Mouse (Mus musculus): ENCODE measurements around the gene Serinc5. TPM values are rescaled to one million over a fixed set of nuclear protein-coding genes. Genes with fewer than 3 reads are reported as not detected.
A peak's percentile ranks its signal among the peaks of the same experiment; 100 is the strongest.

The Serinc5 gene
- total RNA-seq (2021): 10 to 100 TPM; 42.0 to 63.8 TPM
- long read RNA-seq, experiment 1, full-length matches to known transcripts: 23 of 34 reads
- long read RNA-seq, experiment 1, partial matches to known transcripts: 4 of 34 reads
- long read RNA-seq, experiment 1, other reads (novel, unspliced or antisense): 7 of 34 reads
- long read RNA-seq, experiment 2, full-length matches to known transcripts: 18 of 52 reads
- long read RNA-seq, experiment 2, partial matches to known transcripts: 6 of 52 reads
- long read RNA-seq, experiment 2, other reads (novel, unspliced or antisense): 28 of 52 reads

DNA sequence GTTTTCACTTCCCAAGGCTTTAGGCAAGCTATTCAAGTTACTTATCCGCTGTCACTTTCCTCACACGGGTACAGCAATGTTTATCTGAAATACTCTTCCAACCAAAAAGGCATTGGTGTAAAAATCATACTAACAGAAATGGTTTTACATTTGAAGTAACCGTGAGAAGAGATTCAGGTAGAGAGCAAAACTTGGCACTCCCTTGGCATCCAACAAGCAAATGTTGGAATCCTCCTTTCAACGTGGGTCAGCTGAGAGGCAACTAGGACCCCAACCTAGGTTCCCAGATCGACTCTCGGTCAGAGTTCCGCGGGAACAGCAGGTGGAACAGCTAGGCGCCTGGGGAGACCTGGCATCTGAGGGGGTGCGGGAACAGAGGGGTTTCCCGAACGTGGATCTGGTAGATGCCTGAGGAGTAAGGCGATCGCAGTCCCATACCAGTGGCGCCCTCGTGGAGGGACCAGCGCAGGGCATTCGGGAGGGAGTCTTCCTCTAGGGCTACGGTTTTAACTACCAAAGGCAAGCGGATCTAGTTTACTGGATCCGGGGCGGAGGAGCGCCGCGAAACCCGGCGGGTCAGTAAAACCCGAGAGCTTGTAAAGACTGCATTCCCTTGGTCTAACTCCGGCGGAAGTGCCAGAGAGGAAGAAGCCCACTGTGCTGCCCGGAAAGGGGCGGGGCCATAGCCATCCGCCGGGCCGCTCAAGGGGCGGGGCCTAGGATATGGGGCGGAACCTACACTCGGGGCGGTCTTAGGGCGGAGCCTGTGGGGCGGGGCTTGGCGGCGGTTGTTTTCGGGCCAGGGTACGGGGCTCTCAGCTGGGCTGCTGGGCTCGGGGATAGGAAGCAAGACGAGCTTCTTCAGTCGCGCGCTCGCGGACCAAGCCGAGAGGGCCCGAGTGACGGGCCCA, at the start of gene Serinc5:
Gene Serinc5 (plus strand): TSS at position 781 of the 911 bp plus-strand sequence.
- peak; percentile 99 for DNase-seq (ENCODE audit: low spot score in 2 of 2)

GRCm38 (mm10) chr13:92576072-92576471, 34.8 kb upstream of the Serinc5 start, which contains the start of gene Spz1:
Spz1 (minus strand) TSS chr13:92576172.
- DNase-seq (ENCODE audit: low spot score in 2 of 2): no peak

DNA sequence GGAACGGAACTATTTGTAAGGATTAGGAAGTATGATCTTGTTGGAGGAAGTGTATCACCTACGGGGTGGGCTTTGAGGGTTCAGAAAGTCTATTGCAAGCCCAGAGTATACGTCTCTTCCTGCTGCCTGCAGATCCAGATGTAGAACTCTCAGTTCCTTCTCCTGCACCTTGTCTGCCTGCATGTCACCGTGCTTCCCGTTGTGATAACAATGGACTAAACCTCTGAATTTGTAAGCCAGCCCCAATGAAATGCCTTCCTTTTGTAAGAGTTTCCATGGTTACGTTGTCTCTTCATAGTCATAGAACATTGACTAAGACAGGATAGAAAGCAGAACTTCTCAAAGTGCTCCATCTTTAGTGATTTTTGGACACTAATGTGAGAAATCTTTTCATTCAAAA, 34.2 kb upstream of the Serinc5 start:
- no peak for DNase-seq (ENCODE audit: low spot score in 2 of 2)

DNA sequence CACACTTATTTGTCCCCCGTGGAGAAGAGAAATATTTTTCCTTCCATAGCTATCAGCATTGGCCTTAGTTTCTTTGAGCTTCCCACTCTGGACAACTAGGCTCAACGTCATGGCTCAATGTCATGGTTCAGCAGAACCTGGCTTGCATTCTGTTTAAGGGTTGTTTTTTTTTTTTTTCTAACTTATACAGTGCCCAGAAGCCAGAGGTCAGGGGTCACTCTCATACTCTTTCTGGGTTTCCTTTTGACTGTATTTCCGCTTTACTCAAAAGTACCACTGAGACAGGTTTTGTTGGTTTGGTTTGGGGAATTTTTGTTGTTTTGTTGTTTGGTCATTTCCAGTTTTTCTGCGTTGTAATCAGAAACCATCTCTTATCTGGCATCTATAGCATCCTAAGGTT, 32.7 kb upstream of the Serinc5 start:
- no peak for DNase-seq (ENCODE audit: low spot score in 2 of 2)

- peak; percentile 61 to 66 for DNase-seq (ENCODE audit: low spot score in 2 of 2)
Measured at GRCm38 (mm10) chr13:92580220-92581043, 30.5 kb upstream of the Serinc5 start.

GRCm38 (mm10) chr13:92584094-92584717, 26.7 kb upstream of the Serinc5 start:
- DNase-seq (ENCODE audit: low spot score in 2 of 2): no peak

DNA sequence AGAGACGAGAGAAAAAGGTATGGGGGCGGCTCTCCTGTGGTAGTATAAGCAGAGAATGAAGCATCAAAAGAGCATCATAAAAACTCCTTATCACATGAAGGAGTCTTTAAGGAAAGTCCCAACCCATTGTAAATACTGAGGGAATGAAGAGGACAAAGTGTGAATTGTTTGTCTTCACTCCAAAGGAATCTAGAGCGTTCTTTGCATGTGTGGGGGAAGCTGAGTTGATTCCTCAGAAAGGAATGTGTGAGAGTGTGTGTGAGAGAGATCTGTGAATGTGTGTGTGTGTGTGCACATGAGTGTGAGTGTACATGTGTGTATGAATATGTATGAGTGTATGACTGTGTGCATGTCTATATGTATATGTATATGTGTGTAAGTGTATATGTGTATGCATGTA, 22.2 kb upstream of the Serinc5 start:
- no peak for DNase-seq (ENCODE audit: low spot score in 2 of 2)

GRCm38 (mm10) chr13:92589255-92589654, 21.6 kb upstream of the Serinc5 start:
- no peak for DNase-seq (ENCODE audit: low spot score in 2 of 2)

GRCm38 (mm10) chr13:92591225-92591624, 19.7 kb upstream of the Serinc5 start:
- DNase-seq (ENCODE audit: low spot score in 2 of 2): no peak

GRCm38 (mm10) chr13:92592268-92592785, 18.6 kb upstream of the Serinc5 start:
- no peak for DNase-seq (ENCODE audit: low spot score in 2 of 2)

DNA sequence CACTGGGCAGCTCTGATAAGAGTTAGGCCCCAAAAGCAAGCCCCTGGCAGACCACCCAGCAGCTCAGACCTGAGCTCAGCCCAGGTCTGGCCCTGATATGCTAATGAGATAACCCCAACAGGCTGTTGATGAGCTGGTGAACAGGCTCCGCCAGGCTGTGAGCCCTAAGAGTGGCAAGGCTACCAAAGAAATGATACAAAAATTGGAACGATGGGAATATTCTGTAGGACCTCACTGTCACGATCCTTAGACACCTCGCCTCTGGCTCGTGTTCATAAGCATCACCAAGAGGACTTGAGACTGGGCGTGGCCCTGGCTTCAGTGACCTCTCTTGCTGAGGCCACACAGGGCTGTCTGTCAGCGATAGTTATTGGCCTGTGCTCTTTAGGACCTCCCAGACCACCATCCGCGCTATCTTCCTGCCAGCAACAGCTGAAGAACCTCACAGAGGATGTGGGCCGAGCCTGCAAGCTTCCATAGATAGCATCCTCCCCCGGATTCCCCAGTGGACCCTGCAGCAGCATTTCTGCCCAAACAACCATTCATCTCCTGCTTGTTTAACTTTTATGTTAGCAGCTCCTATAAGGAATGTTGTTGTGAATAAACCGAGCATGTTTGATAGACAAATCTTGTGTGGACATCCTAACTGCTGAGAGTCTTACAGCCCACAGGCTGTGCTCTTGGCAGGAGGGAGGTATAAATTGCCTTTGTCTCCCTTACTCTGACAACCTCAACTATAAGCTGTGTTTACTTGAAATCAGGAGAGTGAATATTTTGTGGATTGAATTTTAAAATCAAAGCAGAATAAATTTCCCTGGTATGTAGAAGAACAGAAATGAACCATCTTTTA, 17.9 kb upstream of the Serinc5 start:
- no peak for DNase-seq (ENCODE audit: low spot score in 2 of 2)

GRCm38 (mm10) chr13:92593731-92594396, 17.0 kb upstream of the Serinc5 start:
- DNase-seq (ENCODE audit: low spot score in 2 of 2): no peak

DNA sequence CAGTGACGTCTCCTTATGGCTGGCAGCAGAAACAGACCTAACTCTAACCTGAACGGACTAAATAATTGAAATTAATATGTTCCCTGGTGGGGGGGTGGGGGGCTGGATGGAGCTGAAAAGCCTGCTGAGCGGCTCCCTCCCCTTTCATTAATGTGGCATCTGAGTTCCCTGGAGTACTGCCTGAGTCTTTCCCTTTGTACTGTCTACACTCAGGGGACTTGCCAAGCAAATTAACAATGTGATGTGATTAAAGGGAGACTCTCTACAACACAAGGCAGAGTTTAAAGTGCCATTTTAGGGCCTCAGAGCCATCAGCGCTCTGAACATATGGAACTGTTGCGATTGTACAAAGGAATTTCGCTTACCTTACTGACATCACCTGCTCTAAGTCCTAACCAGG, 16.4 kb upstream of the Serinc5 start:
- no peak for DNase-seq (ENCODE audit: low spot score in 2 of 2)

GRCm38 (mm10) chr13:92594907-92595306, 16.0 kb upstream of the Serinc5 start:
- no peak for DNase-seq (ENCODE audit: low spot score in 2 of 2)

DNA sequence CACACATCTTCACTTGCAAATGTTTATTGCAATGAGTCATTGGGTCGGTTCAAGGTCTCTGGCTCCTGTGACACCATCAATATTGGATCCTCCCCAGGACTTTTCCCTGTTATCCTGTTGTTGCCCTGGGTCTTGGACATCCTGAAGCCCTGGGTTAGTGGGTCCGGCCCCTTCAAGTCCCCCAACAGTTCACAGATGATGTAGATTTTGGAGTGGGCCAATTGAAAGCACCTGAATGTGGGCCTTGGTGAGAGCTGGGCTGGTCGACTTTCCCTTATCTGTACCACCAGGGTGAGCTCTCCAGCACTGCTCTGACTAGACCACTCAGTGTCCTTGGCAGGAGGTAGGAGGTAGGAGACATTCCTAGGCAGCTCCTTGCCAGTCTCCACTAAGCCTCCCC, 15.5 kb upstream of the Serinc5 start:
- peak in 1 of 2 experiments; percentile 43 for DNase-seq (ENCODE audit: low spot score in 2 of 2)

DNA sequence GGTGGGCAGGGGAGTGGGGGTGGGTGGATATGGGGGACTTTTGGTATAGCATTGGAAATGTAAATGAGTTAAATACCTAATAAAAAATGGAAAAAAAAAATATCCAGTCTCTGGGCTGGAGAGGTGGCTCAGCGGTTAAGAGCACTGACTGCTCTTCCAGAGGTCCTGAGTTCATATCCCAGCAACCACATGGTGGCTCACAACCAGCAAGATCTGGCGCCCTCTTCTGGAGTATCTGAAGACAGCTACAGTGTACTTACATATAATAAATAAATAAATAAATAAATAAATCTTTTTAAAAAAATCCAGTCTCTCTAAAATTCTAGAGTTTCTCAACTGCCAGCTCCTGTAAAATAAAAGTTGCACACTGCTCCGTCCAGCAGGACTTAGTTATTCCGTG, 5.6 kb upstream of the Serinc5 start:
- DNase-seq (ENCODE audit: low spot score in 2 of 2): peak in 1 of 2 experiments; percentile 14

DNA sequence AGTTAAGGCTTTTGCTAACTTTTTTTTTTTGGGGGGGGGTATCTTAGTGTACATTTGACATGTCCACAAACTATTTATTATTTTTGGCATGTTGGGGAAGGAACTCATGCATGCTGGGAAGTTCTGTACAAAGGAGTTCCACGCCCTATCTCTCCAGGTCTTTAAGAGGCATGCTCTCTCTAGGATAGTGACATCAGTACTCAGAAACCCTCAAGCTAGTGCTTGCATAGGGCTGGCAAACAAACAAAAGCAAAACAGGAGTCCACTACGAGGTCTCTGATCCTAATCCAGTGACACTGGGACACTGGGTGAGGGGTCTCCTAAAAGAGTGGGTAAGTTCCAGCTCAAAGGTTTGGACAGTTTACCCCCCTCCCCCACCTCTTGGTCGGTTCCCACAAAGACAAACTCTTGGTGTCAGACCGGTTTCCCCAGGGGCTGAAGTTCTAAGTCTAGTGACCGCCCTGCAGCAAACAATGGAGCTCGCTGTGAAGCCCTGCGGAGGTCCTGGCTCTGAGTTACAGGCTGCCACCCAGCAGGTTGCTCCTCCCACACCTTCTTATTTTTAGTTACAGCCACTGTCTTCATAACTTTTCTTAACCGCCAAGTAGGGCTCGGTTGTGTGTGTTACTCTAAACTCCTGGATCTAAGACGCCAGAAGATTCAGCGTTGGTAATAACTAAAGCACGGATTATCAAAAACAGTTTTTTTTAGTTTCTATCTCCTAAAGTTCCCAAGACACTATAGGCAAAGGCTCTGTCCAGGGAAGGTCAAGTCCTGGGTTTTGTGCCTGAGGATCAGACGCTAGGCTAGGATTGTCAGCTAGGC, 1.2 kb upstream of the Serinc5 start:
- DNase-seq (ENCODE audit: low spot score in 2 of 2): peak in 1 of 2 experiments; percentile 25

DNA sequence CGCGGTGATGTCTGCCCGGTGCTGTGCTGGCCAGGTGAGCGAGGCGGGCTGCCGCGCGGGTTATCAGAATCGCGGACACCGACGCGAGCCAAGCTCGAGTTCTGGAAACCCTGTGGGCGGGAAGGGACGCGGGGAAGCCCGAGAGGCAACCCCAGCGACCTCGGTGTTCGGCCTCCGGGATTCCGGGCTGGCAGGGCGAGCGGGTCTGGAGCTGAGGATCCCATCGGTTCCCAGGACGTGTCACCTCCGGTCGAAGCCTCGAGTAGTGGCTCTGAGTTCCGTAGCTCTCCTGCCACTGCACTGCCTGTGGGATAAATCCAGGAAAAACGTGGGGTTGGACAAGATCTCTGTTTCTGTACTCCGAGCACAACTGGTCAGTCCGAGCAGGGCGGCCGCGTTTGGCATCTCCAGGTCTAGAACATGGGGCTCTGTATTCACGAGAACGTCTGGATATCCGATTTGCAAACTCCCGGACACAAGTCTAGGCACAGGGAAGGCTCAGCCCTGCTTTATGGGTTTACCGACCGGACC, 428 bp downstream of the Serinc5 start:
- DNase-seq (ENCODE audit: low spot score in 2 of 2): no peak
